Mouse (Mus musculus) lung, postnatal 0 days (tissue): ENCODE data around the gene Pigf. TPM values are rescaled to one million over a fixed set of nuclear protein-coding genes. Genes with fewer than 3 reads are reported as not detected.
"Not testable (repeated sequence)": the region's sequence is repeated elsewhere in the genome, so short reads cannot be mapped to it uniquely, and the experiment has no call there.

Experiments
- ATAC-seq: fragments of 200-750 bp; cut with Nextera tagmentation; 2 replicates; pipeline ENCODE4 v1.8.0; 2017; ENCODE audit warnings: moderate library complexity
- DNase-seq: peaks from one replicate; pipeline ENCODE4 v3.0.0-alpha.2; 2016; ENCODE audit warnings: low spot score
- H3K27ac ChIP-seq: fragments of 300-500 bp; sonication (generic); 2 replicates; pipeline ENCODE4 v1.5.1; 2014; ENCODE audit warnings: antibody characterized with exemption, mild to moderate bottlenecking, low read length, mixed read lengths
- H3K27me3 ChIP-seq: fragments of 300-500 bp; sonication (generic); replicated peaks from 2 replicates; pipeline ENCODE4 v1.6.1; 2014; ENCODE audit warnings: low read length, mixed read lengths; ENCODE audit not compliant: insufficient read depth
- H3K36me3 ChIP-seq: fragments of 300-500 bp; sonication (generic); 2 replicates; pipeline ENCODE4 v1.6.1; 2014; ENCODE audit warnings: low read length, mixed read lengths; ENCODE audit not compliant: insufficient read depth
- H3K4me1 ChIP-seq: fragments of 300-500 bp; sonication (generic); 2 replicates; pipeline ENCODE4 v1.6.1; 2014; ENCODE audit warnings: antibody characterized with exemption, low read depth, low read length, mixed read lengths; ENCODE audit not compliant: insufficient read depth
- H3K4me2 ChIP-seq: fragments of 300-500 bp; sonication (generic); replicated peaks from 2 replicates; pipeline ENCODE4 v1.6.1; 2014; ENCODE audit warnings: low read depth, mild to moderate bottlenecking, low read length, moderate library complexity, mixed read lengths
- H3K4me3 ChIP-seq: fragments of 300-500 bp; sonication (generic); 2 replicates; pipeline ENCODE4 v1.5.1; 2014; ENCODE audit warnings: low read depth, low read length
- H3K9ac ChIP-seq: fragments of 300-500 bp; sonication (generic); replicated peaks from 2 replicates; pipeline ENCODE4 v1.6.1; 2014; ENCODE audit warnings: low read depth, mild to moderate bottlenecking
- H3K9me3 ChIP-seq: fragments of 300-500 bp; sonication (generic); 2 replicates; pipeline ENCODE4 v1.6.1; 2016; ENCODE audit warnings: low read length, mixed read lengths
- CTCF ChIP-seq: IDR thresholded peaks from 2 replicates; pipeline ENCODE4 v1.5.1; 2016; ENCODE audit warnings: antibody characterized with exemption, mild to moderate bottlenecking
- EP300 ChIP-seq: IDR thresholded peaks from 2 replicates; pipeline ENCODE4 v1.6.1; 2016; ENCODE audit warnings: antibody characterized with exemption, mild to moderate bottlenecking, control low read depth
- WGBS: fragments of 180-500 bp; shearing (Covaris S2); extraction: QIAGEN DNeasy Blood & Tissue Kit; methylation state at CpG from one replicate; pipeline ENCODE4 v1.1.7; 2014; 5-methylcytosine and 5-hydroxymethylcytosine counted together
- polyA plus RNA-seq: library from polyadenylated mRNA; unstranded; fragments of >200 nt; fragmentation: Nextera tagmentation; extraction: Ambion mirVana; gene quantifications from 2 replicates; pipeline ENCODE4 v1.2.1, GENCODE M21; 2015

Gene Pigf
- polyA plus RNA-seq = 17.5 and 18.3 TPM in 2 replicates

GRCm38 (mm10) chr17:87025269-87025949, at the start of gene Pigf, which contains the start of gene Cript:
Gene Pigf, minus strand, starts transcription at chr17:87025406.
Gene Cript, plus strand, starts transcription at chr17:87025550.
- H3K9me3 ChIP-seq = no peaks in the 10 kb centered on the region
- 1% methylated on average over 32 of the region's 43 CpGs for WGBS
- no peaks in the 10 kb centered on the region for H3K36me3 ChIP-seq
- peak within 1 kb of the TSS; percentile 69; the same call in 1 of the 2 replicates for H3K27ac ChIP-seq
- peak; percentile 99 for DNase-seq
- peak within 1 kb of the TSS; percentile 70 for H3K4me3 ChIP-seq
- H3K27me3 ChIP-seq = no peaks in the 10 kb centered on the region
- peak within 1 kb of the TSS; percentile 78 for H3K9ac ChIP-seq
- TF ChIP-seq EP300 = no peak
- TF ChIP-seq CTCF = peak; percentile 36
- no peaks in the 10 kb centered on the region for H3K4me1 ChIP-seq
- ATAC-seq = peak; percentile 100
- peak within 1 kb of the TSS; percentile 94 for H3K4me2 ChIP-seq

DNA sequence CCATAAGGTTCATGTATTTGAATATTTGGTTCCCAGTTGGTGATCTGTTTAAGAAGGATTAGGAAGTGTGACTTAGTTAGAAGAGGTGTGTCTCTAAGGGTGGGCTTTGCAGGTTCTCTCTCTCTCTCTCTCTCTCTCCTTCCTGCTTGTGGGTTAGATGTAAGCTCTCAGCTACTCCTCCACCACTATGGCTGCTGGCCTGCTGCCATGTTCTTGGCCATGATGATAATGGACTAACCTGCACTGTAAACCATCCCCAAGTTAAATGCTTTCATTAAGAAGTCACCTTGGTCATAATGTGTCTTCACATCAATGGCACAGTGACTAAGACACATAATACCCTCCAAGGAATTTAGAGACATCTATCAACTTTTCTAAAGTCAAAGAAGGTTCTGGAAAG, 48.3 kb upstream of the Pigf start:
- Histone ChIP-seq H3K4me1 (no peaks in the 10 kb centered on the region), H3K27ac (no peak overlapping the region), H3K4me2 (no peak overlapping the region), H3K9ac (no peak overlapping the region), H3K4me3 (no peak overlapping the region), H3K36me3 (no peaks in the 10 kb centered on the region), H3K9me3 (no peaks in the 10 kb centered on the region), H3K27me3 (no peaks in the 10 kb centered on the region)
- ATAC-seq (no peak), DNase-seq (no peak)
- no peak for TF ChIP-seq EP300

GRCm38 (mm10) chr17:87072766-87073440, 47.7 kb upstream of the Pigf start:
- Histone ChIP-seq H3K9ac (no peak overlapping the region), H3K27ac (no peak overlapping the region), H3K9me3 (no peaks in the 10 kb centered on the region), H3K4me3 (no peak overlapping the region), H3K27me3 (no peaks in the 10 kb centered on the region), H3K4me2 (no peak overlapping the region), H3K36me3 (no peaks in the 10 kb centered on the region), H3K4me1 (no peaks in the 10 kb centered on the region)
- DNase-seq (no peak), ATAC-seq (no peak)
- 36% methylated on average over 5 of the region's 5 CpGs for WGBS
- no peak for TF ChIP-seq CTCF
- TF ChIP-seq EP300 = no peak

DNA sequence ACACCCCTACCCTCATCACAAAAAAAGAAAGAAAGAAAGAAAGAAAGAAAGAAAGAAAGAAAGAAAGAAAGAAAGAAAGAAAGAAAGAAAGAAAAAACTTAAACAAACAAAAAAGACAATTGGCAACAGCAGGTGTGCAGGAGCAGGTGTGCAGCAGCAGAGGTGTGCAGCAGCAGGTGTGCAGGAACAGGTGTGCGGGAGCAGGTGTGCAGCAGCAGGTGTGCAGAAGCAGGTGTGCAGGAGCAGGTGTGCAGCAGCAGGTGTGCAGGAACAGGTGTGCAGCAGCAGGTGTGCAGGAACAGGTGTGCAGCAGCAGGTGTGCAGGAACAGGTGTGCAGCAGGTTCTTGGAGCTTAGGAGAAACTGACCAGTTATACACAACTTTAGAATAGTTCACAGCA, 47.0 kb upstream of the Pigf start:
- ATAC-seq, H3K4me3 ChIP-seq, H3K4me2 ChIP-seq, DNase-seq, H3K4me1 ChIP-seq, H3K27me3 ChIP-seq, H3K9me3 ChIP-seq, H3K36me3 ChIP-seq, H3K9ac ChIP-seq, H3K27ac ChIP-seq: not testable (repeated sequence)
- 78% methylated on average over 1 of the region's 1 CpGs for WGBS

DNA sequence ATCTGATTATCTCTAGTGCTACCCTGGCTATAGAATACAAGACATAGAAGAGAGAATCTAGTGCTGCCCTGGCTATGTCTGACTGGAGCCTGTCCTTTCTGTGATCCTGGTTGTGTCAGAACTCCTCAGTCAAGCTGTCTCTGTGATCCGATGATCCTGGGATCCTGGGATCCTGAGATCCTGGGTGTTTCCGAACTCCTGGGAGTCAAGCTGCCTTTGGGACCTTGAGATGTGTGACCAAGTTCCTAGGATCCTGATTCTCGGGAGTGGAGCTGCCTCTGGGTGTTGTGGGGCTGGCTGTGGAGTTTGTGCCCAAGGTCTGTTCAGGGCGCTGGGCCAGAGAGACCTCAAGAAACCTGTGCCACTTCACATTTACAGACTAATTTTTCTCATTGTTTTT, 43.8 kb upstream of the Pigf start:
- DNase-seq = no peak
- no peak overlapping the region for H3K27ac ChIP-seq
- no peaks in the 10 kb centered on the region for H3K9me3 ChIP-seq
- no peaks in the 10 kb centered on the region for H3K4me1 ChIP-seq
- H3K36me3 ChIP-seq = no peaks in the 10 kb centered on the region
- 91% methylated on average over 4 of the region's 4 CpGs for WGBS
- H3K4me2 ChIP-seq = no peak overlapping the region
- TF ChIP-seq CTCF (no peak), EP300 (no peak)
- H3K27me3 ChIP-seq = no peaks in the 10 kb centered on the region
- no peak overlapping the region for H3K9ac ChIP-seq
- H3K4me3 ChIP-seq = no peak overlapping the region
- ATAC-seq = no peak

DNA sequence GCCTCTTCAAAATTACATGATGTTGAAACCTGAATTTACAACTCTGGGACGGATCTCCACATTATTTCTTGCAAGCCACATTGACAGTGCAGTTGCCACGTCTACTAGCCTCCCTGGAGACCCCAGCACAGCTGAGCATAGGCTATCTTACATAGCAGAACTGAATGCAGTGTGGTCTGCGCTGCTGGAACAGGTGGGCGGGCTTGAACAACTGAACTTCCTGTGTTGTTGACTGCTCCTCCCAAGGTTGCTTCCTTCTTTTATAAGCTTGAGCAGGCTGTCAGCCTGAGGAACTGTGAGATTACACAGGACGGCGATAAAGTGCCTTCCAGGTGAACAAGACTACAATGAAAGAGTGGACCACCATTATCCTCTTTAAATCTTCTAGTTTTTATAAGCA, 38.8 kb upstream of the Pigf start:
- 51% methylated on average over 6 of the region's 6 CpGs for WGBS
- Histone ChIP-seq H3K4me3 (no peak overlapping the region), H3K36me3 (no peaks in the 10 kb centered on the region), H3K9ac (no peak overlapping the region), H3K9me3 (no peaks in the 10 kb centered on the region), H3K27ac (no peak overlapping the region), H3K4me1 (peaks cover 4% of the 10 kb centered on the region; the same call in 1 of the 2 replicates), H3K27me3 (no peaks in the 10 kb centered on the region), H3K4me2 (no peak overlapping the region)
- DNase-seq = no peak
- ATAC-seq = peak; percentile 37; the same call in 1 of the 2 replicates
- TF ChIP-seq CTCF = no peak
